Mouse (Mus musculus): ENCODE measurements around the gene Xpot. TPM values are rescaled to one million over a fixed set of nuclear protein-coding genes. Genes with fewer than 3 reads are reported as not detected.

Gene Xpot
- total and polyA plus RNA-seq, 3 experiments: 132 to 151 (median 140) TPM

DNA sequence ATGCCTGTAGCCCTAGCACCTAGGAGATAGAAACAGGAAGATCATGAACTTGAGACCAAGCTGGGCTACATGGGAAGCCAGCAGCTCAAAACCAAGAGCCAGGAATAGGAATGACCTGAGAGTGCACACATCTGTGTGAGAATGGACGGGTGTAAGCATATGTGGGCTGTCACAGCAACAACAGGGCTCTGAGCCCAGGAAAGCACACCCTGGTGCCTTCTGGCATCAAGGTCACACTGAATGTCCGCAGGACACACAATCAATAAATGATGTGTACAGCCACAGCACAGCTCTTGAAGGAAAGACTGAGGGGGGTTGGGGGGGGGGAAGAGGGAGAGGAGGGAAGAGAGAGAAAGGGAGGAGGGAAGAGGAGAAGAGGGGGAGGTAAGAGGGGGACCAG lies 67.9 kb downstream of the Xpot start:
- no peak overlapping the region for H3K9ac ChIP-seq (ENCODE audit: insufficient read depth, low read depth)
- no peaks in the 10 kb centered on the region for H3K9me3 ChIP-seq (replicated peaks; ENCODE audit: low read length)
- H3K4me3 ChIP-seq (replicated peaks in 1 of 3; ENCODE audit: low read depth in 2 of 3, low read length in 2 of 3, poor library complexity in 1 of 3): no peak overlapping the region
- H3K27ac ChIP-seq (ENCODE audit: insufficient read depth, low read depth): no peak overlapping the region
- H3K27me3 ChIP-seq (replicated peaks): no peaks in the 10 kb centered on the region
- dilution Hi-C loops (cut with MboI; ENCODE audit: extremely low pct_ligation_motif_present, extremely low pct_unique_long_range_greater_than_20kb, low sequenced_read_pairs): no loop called here
- TF ChIP-seq MYC (IDR thresholded peaks at IDR 0.05; ENCODE audit: low read depth, low read length): no peak
- TF ChIP-seq MEF2A (IDR thresholded peaks at IDR 0.05; ENCODE audit: borderline replicate concordance, low read depth, low read length): no peak
- TF ChIP-seq ETS1 (conservative IDR thresholded peaks at IDR 0.05; ENCODE audit: low read depth, low read length): no peak
- no peak for TF ChIP-seq RCOR1 (conservative IDR thresholded peaks at IDR 0.05; ENCODE audit: low read depth, low read length)
- TF ChIP-seq TBP (conservative IDR thresholded peaks at IDR 0.05; ENCODE audit: low read depth, low read length): no peak
- no peak for TF ChIP-seq SIN3A (IDR thresholded peaks at IDR 0.05; ENCODE audit: low read length)
- no peak for TF ChIP-seq CHD1 (IDR thresholded peaks at IDR 0.05; ENCODE audit: low read depth, low read length)
- TF ChIP-seq ZMIZ1 (IDR thresholded peaks at IDR 0.05; ENCODE audit: low read depth, low read length): no peak
- TF ChIP-seq HCFC1 (IDR thresholded peaks at IDR 0.05; ENCODE audit: low read depth, low read length): no peak
- no peak for TF ChIP-seq NELFE (IDR thresholded peaks at IDR 0.05; ENCODE audit: low read depth, low read length)
- TF ChIP-seq PAX5 (IDR thresholded peaks at IDR 0.05; ENCODE audit: low read length): no peak
- no peak for TF ChIP-seq JUN (IDR thresholded peaks at IDR 0.05; ENCODE audit: insufficient read depth, low read depth, low read length)
- no peak for TF ChIP-seq ZNF384 (IDR thresholded peaks at IDR 0.05; ENCODE audit: low read depth, low read length)
- no peak for TF ChIP-seq EP300 (IDR thresholded peaks at IDR 0.05; ENCODE audit: low read length)
- TF ChIP-seq ELF1 (IDR thresholded peaks at IDR 0.05; ENCODE audit: low read depth, low read length): no peak
- in situ Hi-C loops (cut with MboI; ENCODE audit: low pct_ligation_motif_present, low pct_unique_long_range_greater_than_20kb, low sequenced_read_pairs): no loop called here
- no peaks in the 10 kb centered on the region for H3K79me2 ChIP-seq (replicated peaks; ENCODE audit: control insufficient read depth, extremely low read depth, insufficient read depth, poor library complexity, severe bottlenecking)
- no peak for DNase-seq (ENCODE audit: extremely low read depth)
- peaks cover 74 to 90% of the 10 kb centered on the region in 2 experiments for H3K36me3 ChIP-seq (replicated peaks in 1 of 2; ENCODE audit: control insufficient read depth in 1 of 2, insufficient read depth in 1 of 2, low read length in 1 of 2)
- no peaks in the 10 kb centered on the region for H3K4me1 ChIP-seq (ENCODE audit: control insufficient read depth in 1 of 2, insufficient read depth in 2 of 2)
- no peak overlapping the region for H3K4me2 ChIP-seq (ENCODE audit: insufficient read depth, low read depth, poor library complexity, severe bottlenecking)

DNA sequence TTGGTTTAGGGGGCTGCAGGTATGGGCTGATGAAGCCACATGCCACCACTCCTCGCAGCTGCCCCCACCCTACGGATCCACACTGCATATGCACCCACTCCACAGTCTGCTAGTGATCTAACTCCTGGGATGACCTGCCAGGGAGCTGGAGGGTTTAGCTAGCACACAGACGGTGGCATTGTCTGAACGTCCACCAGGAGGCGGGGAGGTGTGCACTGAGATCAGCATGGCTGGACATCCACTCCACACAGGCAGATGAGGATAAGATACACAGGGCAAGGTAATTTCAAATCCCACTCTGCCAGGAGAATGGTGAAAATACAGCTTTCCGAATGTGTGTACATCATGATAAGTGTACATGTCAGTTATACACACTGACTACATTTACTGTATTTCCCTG lies 69.9 kb downstream of the Xpot start:
- H3K9me3 ChIP-seq (replicated peaks; ENCODE audit: low read length): no peaks in the 10 kb centered on the region
- no peak for DNase-seq (ENCODE audit: extremely low read depth)
- H3K27me3 ChIP-seq (replicated peaks): no peaks in the 10 kb centered on the region
- H3K27ac ChIP-seq (ENCODE audit: insufficient read depth, low read depth): no peak overlapping the region
- no peak overlapping the region for H3K4me2 ChIP-seq (ENCODE audit: insufficient read depth, low read depth, poor library complexity, severe bottlenecking)
- in situ Hi-C loops (cut with MboI; ENCODE audit: low pct_ligation_motif_present, low pct_unique_long_range_greater_than_20kb, low sequenced_read_pairs): no loop called here
- dilution Hi-C loops (cut with MboI; ENCODE audit: extremely low pct_ligation_motif_present, extremely low pct_unique_long_range_greater_than_20kb, low sequenced_read_pairs): no loop called here
- H3K4me3 ChIP-seq (replicated peaks in 1 of 3; ENCODE audit: low read depth in 2 of 3, low read length in 2 of 3, poor library complexity in 1 of 3): no peak overlapping the region
- TF ChIP-seq ZKSCAN1 (IDR thresholded peaks at IDR 0.05; ENCODE audit: borderline replicate concordance, low read depth, low read length) (no peak), CTCF (conservative IDR thresholded peaks at IDR 0.05 in 1 of 2, IDR thresholded peaks at IDR 0.05 in 1 of 2; ENCODE audit: low read depth in 2 of 2, low read length in 2 of 2) (0 out of 4 replicates have a peak, but pooled peaks of 1 of the 2 experiments have one; percentile 4), CHD2 (IDR thresholded peaks at IDR 0.05; ENCODE audit: low read length) (no peak)
- H3K79me2 ChIP-seq (replicated peaks; ENCODE audit: control insufficient read depth, extremely low read depth, insufficient read depth, poor library complexity, severe bottlenecking): no peaks in the 10 kb centered on the region
- no peak overlapping the region for H3K9ac ChIP-seq (ENCODE audit: insufficient read depth, low read depth)
- H3K36me3 ChIP-seq (replicated peaks in 1 of 2; ENCODE audit: control insufficient read depth in 1 of 2, insufficient read depth in 1 of 2, low read length in 1 of 2): peaks cover 80 to 94% of the 10 kb centered on the region in 2 experiments
- no peaks in the 10 kb centered on the region for H3K4me1 ChIP-seq (ENCODE audit: control insufficient read depth in 1 of 2, insufficient read depth in 2 of 2)
